Mouse (Mus musculus) left cerebral cortex, postnatal 14 days (tissue): ENCODE measurements around the gene Vwa3b. TPM values are rescaled to one million over a fixed set of nuclear protein-coding genes. Genes with fewer than 3 reads are reported as not detected.

Source experiments
- DNase-seq, 2 experiments: peaks; one replicate each; pipeline ENCODE4 v3.0.0; 2021 to 2022; ENCODE audit warnings: low spot score in 2 of 2, mixed read lengths in 1 of 2
- intact Hi-C: fragments of 180-260 bp; cut with DNase I; formaldehyde crosslinking; loops from one replicate; pipeline ENCODE4 v1.15.1; 2025
- long read RNA-seq, 2 experiments: library from polyadenylated mRNA; stranded (forward); transcript quantifications; one replicate each; pipeline ENCODE4 v2.0.0; 2021
- total RNA-seq, 2 experiments: library from RNA; stranded (reverse); gene quantifications; 2 replicates each; pipeline ENCODE4 v1.2.3; 2021

Gene Vwa3b
- 1 to 10 TPM; 1.8 to 3.2 TPM for total RNA-seq
- long read RNA-seq, experiment 1 = 0 reads
- long read RNA-seq, experiment 2, partial matches to known transcripts = 0 of 1 reads
- long read RNA-seq, experiment 2, other reads (novel, unspliced or antisense) = 1 of 1 reads

DNA sequence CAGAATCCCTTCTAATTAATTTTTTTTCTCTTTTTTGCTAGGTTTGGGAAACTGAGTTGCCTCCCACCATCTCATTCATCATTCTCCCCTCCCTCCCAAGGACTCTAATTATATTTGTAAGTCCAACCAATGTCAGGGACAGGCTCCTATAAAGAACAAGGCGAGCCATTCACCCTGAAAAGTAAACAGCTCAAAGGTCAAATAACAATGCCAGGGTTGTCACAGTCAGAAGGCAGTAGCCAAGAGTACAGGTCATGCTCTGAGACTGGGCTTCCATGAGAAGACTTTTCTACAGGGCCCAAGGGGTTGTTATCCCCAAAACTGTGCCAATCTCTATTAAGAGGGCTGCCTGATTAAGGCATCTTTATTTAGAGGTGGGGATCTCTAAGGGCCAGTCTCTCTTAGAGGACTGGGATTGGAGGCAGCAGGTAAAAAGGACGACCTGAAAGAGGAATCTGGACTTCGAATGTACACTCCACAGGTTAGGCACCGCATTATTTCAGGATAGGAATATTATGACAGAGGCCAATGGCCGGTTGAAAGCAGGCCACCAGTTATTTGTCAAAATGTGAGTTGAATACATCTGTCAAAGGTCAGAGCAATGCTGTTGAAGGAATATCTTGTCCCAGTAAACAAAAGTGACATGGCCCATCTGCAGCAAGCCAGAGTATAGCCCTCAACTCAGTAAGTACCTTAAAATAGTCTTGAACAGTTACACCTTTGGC lies at the start of gene Vwa3b:
TSS of gene Vwa3b (plus strand) at position 635 of the 725 bp plus-strand sequence.
- no peak for DNase-seq
- intact Hi-C loops = no loop called here

DNA sequence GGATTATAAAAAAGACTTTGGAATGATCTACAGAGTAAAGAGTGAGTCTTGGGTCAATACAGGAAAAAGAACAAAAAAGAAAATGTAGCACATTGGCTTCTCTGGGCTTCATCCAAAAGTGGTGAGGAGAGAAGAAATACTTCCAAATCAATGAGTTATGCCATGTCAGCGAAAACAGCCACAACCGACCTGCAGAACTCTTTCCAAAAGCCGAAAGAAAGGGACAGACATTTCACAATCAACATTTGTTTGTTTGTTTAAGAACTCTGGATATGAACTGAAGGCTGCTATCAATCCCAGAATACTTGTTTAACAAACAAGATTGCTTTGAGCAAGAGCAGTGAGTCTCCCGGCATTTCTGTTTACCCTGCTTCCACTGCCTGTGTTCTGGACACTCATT lies 49.6 kb upstream of the Vwa3b start:
- intact Hi-C loops = no loop called here
- no peak for DNase-seq

- intact Hi-C loops = no loop called here
- no peak for DNase-seq
Measured at GRCm38 (mm10) chr1:36982191-36982961, 44.0 kb upstream of the Vwa3b start.

DNA sequence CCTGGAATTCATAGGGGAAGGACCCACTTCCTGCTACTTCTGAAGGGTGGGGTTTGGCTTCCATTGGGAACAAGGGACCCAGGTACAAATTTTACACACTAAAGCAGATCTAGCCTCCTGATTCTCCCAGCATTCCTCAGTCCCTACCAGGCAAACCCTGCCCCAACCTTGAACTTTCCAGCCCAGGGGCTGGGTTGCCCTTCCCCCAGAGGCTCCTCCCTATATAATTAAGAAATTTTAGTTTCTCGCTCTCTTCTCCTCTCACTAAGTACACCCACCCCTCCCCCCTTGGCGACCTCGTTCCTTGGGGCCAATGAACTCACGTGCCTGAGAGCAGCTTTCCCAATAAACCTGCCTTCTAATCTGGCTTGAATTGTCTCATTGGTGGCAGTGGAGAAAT lies 42.6 kb upstream of the Vwa3b start:
- no peak for DNase-seq
- intact Hi-C loops = no loop called here

GRCm38 (mm10) chr1:36984406-36984805 lies 42.0 kb upstream of the Vwa3b start:
- DNase-seq = no peak
- intact Hi-C loops = no loop called here

- DNase-seq = no peak
- intact Hi-C loops = no loop called here
Measured at GRCm38 (mm10) chr1:36985896-36986295, 40.5 kb upstream of the Vwa3b start.

- DNase-seq = no peak
- intact Hi-C loops = no loop called here
Measured at GRCm38 (mm10) chr1:36986396-36987160, 39.8 kb upstream of the Vwa3b start.

DNA sequence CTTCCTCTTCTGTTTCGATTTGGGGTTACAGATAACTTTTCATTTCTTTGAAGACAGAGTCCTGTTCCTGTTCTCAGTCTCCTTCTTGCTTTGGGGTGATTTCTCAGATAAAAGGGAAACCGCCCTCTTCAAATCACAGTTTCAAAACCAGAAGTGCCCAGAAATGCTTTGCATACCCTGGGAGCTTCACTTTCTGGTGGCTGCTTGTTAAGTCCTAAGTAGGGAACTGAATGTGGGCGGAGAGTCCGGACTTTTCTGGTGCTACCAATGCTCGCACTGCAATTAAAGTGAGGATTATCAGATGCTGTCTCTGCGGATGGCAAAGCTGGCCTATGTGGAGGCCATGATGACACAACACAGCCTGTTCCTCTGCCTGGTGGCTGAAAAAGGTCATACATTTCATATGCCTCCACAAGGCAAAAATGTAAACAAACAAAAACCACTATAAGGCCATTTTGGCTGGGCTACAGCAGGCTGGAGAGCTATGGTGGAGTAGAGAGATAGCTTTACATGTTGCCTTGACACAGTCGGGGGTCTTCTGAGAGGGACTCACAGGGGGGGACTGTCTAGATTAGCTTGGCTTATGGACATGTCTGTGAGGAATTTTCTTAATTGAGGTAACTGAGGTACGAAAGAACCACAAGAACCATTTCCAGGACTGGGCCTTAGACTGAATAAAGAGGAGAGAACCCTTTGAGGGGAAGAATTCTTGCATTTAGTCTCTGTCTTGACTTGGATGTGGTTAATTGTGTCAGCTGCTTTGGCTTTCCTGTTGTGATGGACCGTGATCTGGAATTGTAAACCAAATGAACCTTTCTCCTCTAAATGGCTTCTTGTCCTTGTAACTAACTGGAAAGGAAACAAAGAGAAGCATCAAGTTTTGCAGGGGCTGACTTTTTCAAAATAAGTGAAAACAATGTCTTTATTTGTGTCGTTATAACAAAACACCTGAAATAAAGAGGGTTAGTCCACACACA lies 38.9 kb upstream of the Vwa3b start:
- intact Hi-C loops = no loop called here
- DNase-seq = no peak

DNA sequence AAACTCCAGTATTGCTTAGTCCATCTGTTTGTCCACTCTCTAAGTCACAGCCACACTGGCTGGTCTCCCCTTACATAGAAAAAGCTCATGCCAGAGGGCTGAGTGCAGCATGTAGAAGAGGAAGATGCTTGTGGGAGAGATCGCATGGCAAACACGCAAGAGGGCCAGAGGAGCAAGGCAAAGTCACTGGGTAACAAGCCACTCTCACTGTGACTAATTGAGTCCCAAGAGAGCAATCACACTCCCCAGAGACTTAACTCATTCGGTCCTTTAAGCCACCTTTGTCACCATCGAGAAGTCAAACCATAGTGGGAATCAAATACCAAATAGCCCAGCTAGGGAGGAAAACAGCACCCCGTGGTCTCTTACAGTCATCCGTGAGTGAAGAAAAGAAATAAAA lies 38.2 kb upstream of the Vwa3b start:
- intact Hi-C loops = no loop called here

GRCm38 (mm10) chr1:36988561-36988960 lies 37.8 kb upstream of the Vwa3b start:
- intact Hi-C loops = no loop called here
- no peak for DNase-seq

More for the DNA sequence above, 38.2 kb upstream of the Vwa3b start:
- DNase-seq = no peak

GRCm38 (mm10) chr1:36994296-36994695 lies 32.1 kb upstream of the Vwa3b start:
- DNase-seq = no peak
- intact Hi-C loops = no loop called here

DNA sequence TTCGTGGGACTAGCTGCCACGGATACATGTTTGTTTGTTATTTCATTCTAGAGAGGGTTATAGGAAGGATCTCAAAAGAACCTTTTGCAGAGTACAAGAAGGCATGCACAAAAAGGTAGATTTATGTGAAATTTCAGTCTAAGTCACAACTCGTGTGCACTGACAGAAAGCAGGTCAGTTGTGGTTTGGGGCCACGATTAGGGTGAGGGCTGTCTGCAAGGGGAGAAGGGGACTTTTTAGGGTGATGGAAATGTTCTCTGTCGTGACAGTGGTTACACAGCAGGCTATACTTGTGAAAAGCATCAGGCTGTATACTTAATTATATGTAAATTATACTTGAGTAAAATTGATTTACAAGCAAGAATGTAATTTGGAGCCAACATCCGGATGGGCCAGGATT lies 30.6 kb upstream of the Vwa3b start:
- no peak for DNase-seq
- intact Hi-C loops = no loop called here

DNA sequence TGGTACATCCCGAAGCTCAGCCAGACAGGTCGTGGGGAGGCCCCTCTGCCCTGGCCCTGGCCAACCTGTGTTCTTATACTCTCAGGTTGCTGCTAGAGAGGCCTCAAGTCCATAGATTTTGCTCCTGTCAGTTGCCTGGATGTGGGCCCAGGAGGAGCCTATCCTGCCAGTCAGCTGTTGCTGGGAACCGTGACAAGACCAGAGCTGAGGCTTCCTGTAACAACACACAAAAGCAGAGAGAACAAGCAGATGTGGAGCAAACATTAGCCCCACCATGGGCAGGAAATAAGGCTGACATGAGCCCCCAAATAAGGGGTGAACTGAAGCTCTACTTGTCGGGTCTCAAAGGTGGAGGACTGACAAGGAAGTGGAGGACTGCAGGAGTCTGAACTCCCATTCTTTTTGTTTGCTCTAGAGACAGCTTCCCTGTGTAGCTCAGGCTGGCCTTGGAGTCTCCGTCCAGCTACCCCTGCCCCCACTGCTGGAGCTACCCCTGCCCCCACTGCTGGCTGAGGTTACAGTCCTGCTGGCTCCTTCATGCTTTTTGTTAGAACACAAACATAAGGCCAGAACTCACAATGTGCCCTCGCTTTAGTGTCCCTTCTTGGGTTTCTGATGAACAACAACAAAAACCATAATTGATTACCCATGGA lies 29.7 kb upstream of the Vwa3b start:
- intact Hi-C loops = no loop called here
- no peak for DNase-seq

- no peak for DNase-seq
- intact Hi-C loops = no loop called here
Measured at GRCm38 (mm10) chr1:37000307-37000706, 26.1 kb upstream of the Vwa3b start.

GRCm38 (mm10) chr1:37001636-37002315 lies 24.6 kb upstream of the Vwa3b start:
- intact Hi-C loops = no loop called here
- DNase-seq = no peak

GRCm38 (mm10) chr1:37002316-37003008 lies 23.9 kb upstream of the Vwa3b start:
- DNase-seq = no peak
- intact Hi-C loops = no loop called here

GRCm38 (mm10) chr1:37004533-37004932 lies 21.9 kb upstream of the Vwa3b start:
- intact Hi-C loops = no loop called here

More at GRCm38 (mm10) chr1:37004533-37004932, 21.9 kb upstream of the Vwa3b start:
- no peak for DNase-seq
